Mouse (Mus musculus) liver, embryonic 16.5 days (tissue): ENCODE measurements around the gene Art2b. TPM values are rescaled to one million over a fixed set of nuclear protein-coding genes. Genes with fewer than 3 reads are reported as not detected.
"Not testable (repeated sequence)": the region's sequence is repeated elsewhere in the genome, so short reads cannot be mapped to it uniquely, and the experiment has no call there.

Experiments
- ATAC-seq: fragments of 200-750 bp; cut with Nextera tagmentation; 2 replicates; pipeline ENCODE4 v1.8.0; 2017; ENCODE audit warnings: low read depth, mild to moderate bottlenecking, moderate number of reproducible peaks, moderate library complexity
- H3K27ac ChIP-seq: fragments of 300-500 bp; sonication (generic); 2 replicates; pipeline ENCODE4 v1.5.1; 2014; ENCODE audit warnings: mild to moderate bottlenecking, low read length
- H3K27me3 ChIP-seq: fragments of 300-500 bp; sonication (generic); 2 replicates; pipeline ENCODE4 v1.6.1; 2014; ENCODE audit warnings: low read depth, low read length, mixed read lengths; ENCODE audit not compliant: control insufficient read depth, insufficient read depth
- H3K36me3 ChIP-seq: fragments of 300-500 bp; sonication (generic); 2 replicates; pipeline ENCODE4 v1.6.1; 2014; ENCODE audit warnings: mild to moderate bottlenecking; ENCODE audit not compliant: control insufficient read depth, insufficient read depth
- H3K4me1 ChIP-seq: fragments of 300-500 bp; sonication (generic); 2 replicates; pipeline ENCODE4 v1.6.1; 2014; ENCODE audit warnings: low read depth, low read length, mixed read lengths; ENCODE audit not compliant: control insufficient read depth
- H3K4me2 ChIP-seq: fragments of 300-500 bp; sonication (generic); 2 replicates; pipeline ENCODE4 v1.6.1; 2014; ENCODE audit warnings: low read depth, low read length, mixed read lengths
- H3K4me3 ChIP-seq: fragments of 300-500 bp; sonication (generic); 2 replicates; pipeline ENCODE4 v1.5.1; 2014; ENCODE audit warnings: low read depth, mild to moderate bottlenecking, low read length
- H3K9ac ChIP-seq: fragments of 300-500 bp; sonication (generic); 2 replicates; pipeline ENCODE4 v1.6.1; 2014; ENCODE audit warnings: low read depth, low read length
- H3K9me3 ChIP-seq: fragments of 300-500 bp; sonication (generic); replicated peaks from 2 replicates; pipeline ENCODE4 v1.6.1; 2016; ENCODE audit warnings: low read length; ENCODE audit not compliant: control insufficient read depth
- WGBS: fragments of 180-500 bp; shearing (Covaris S2); extraction: QIAGEN DNeasy Blood & Tissue Kit; methylation state at CpG from one replicate; pipeline ENCODE4 v1.1.7; 2014; ENCODE audit not compliant: insufficient replicate concordance; 5-methylcytosine and 5-hydroxymethylcytosine counted together
- polyA plus RNA-seq: library from polyadenylated mRNA; unstranded; fragments of >200 nt; fragmentation: Nextera tagmentation; extraction: Ambion mirVana; gene quantifications from 2 replicates; pipeline ENCODE4 v1.2.1, GENCODE M21; 2015

Art2b gene
- polyA plus RNA-seq, 1 experiment from 2014 or later = 0.34 TPM

- H3K27me3 ChIP-seq = no peaks in the 10 kb centered on the region
- no peaks in the 10 kb centered on the region for H3K9me3 ChIP-seq
- H3K4me1 ChIP-seq = no peaks in the 10 kb centered on the region
- H3K4me2 ChIP-seq = no peak overlapping the region
- no peak for ATAC-seq
- 63% methylated on average over 7 of the region's 7 CpGs for WGBS
- no peak overlapping the region for H3K9ac ChIP-seq
- no peak overlapping the region for H3K4me3 ChIP-seq
- no peak overlapping the region for H3K27ac ChIP-seq
- no peaks in the 10 kb centered on the region for H3K36me3 ChIP-seq
These were observed 3.4 kb downstream of the Art2b start for GRCm38 (mm10) chr7:101582012-101582411.

GRCm38 (mm10) chr7:101580863-101581262, 4.5 kb downstream of the Art2b start:
- not testable (repeated sequence) for H3K9me3 ChIP-seq, H3K27me3 ChIP-seq, H3K4me1 ChIP-seq, H3K4me2 ChIP-seq, H3K27ac ChIP-seq, ATAC-seq, H3K9ac ChIP-seq, H3K36me3 ChIP-seq, H3K4me3 ChIP-seq
- 72% methylated on average over 3 of the region's 3 CpGs for WGBS

- WGBS = 36% methylated on average over 3 of the region's 3 CpGs
These were observed 11.0 kb downstream of the Art2b start for GRCm38 (mm10) chr7:101574413-101574812.

GRCm38 (mm10) chr7:101573636-101574035, 11.8 kb downstream of the Art2b start:
- not testable (repeated sequence) for H3K36me3 ChIP-seq, H3K4me3 ChIP-seq, H3K4me1 ChIP-seq, H3K9me3 ChIP-seq, ATAC-seq, H3K27me3 ChIP-seq, H3K4me2 ChIP-seq, H3K27ac ChIP-seq, H3K9ac ChIP-seq
- 77% methylated on average over 11 of the region's 12 CpGs for WGBS

More at GRCm38 (mm10) chr7:101574413-101574812, 11.0 kb downstream of the Art2b start:
- no peaks in the 10 kb centered on the region for H3K36me3 ChIP-seq
- no peak overlapping the region for H3K9ac ChIP-seq
- no peaks in the 10 kb centered on the region for H3K9me3 ChIP-seq
- H3K27ac ChIP-seq = no peak overlapping the region
- H3K27me3 ChIP-seq = no peaks in the 10 kb centered on the region
- ATAC-seq = no peak
- H3K4me1 ChIP-seq = no peaks in the 10 kb centered on the region
- no peak overlapping the region for H3K4me2 ChIP-seq
- no peak overlapping the region for H3K4me3 ChIP-seq

GRCm38 (mm10) chr7:101564086-101564485, 21.3 kb downstream of the Art2b start:
- Histone ChIP-seq H3K27ac (no peak overlapping the region), H3K4me1 (no peaks in the 10 kb centered on the region), H3K4me2 (no peak overlapping the region), H3K9ac (no peak overlapping the region), H3K27me3 (no peaks in the 10 kb centered on the region), H3K36me3 (no peaks in the 10 kb centered on the region), H3K4me3 (no peak overlapping the region), H3K9me3 (no peaks in the 10 kb centered on the region)
- ATAC-seq = no peak
- 55% methylated on average over 2 of the region's 2 CpGs for WGBS

GRCm38 (mm10) chr7:101559393-101559792, 26.0 kb downstream of the Art2b start:
- not testable (repeated sequence) for H3K9me3 ChIP-seq, H3K36me3 ChIP-seq, H3K27me3 ChIP-seq, H3K4me1 ChIP-seq, H3K27ac ChIP-seq, H3K4me2 ChIP-seq, H3K4me3 ChIP-seq, H3K9ac ChIP-seq, ATAC-seq
- WGBS = 47% methylated on average over 5 of the region's 5 CpGs

GRCm38 (mm10) chr7:101557391-101557790, 28.0 kb downstream of the Art2b start:
- H3K9ac ChIP-seq = no peak overlapping the region
- no peaks in the 10 kb centered on the region for H3K36me3 ChIP-seq
- no peaks in the 10 kb centered on the region for H3K27me3 ChIP-seq
- no peaks in the 10 kb centered on the region for H3K9me3 ChIP-seq
- no peak overlapping the region for H3K27ac ChIP-seq
- 46% methylated on average over 1 of the region's 1 CpGs for WGBS
- H3K4me2 ChIP-seq = no peak overlapping the region
- no peak for ATAC-seq
- H3K4me3 ChIP-seq = no peak overlapping the region
- H3K4me1 ChIP-seq = no peaks in the 10 kb centered on the region

- H3K27ac ChIP-seq, H3K27me3 ChIP-seq, H3K4me2 ChIP-seq, H3K4me1 ChIP-seq, H3K9me3 ChIP-seq, H3K36me3 ChIP-seq, H3K4me3 ChIP-seq, ATAC-seq, H3K9ac ChIP-seq: not testable (repeated sequence)
- 62% methylated on average over 3 of the region's 3 CpGs for WGBS
These were observed 29.9 kb downstream of the Art2b start for GRCm38 (mm10) chr7:101555473-101555872.

GRCm38 (mm10) chr7:101551530-101551929, 33.9 kb downstream of the Art2b start:
- H3K4me3 ChIP-seq = no peak overlapping the region
- peaks cover 4% of the 10 kb centered on the region for H3K4me1 ChIP-seq
- WGBS = 36% methylated on average over 1 of the region's 1 CpGs
- H3K4me2 ChIP-seq = no peak overlapping the region
- H3K9me3 ChIP-seq = no peaks in the 10 kb centered on the region
- H3K27ac ChIP-seq = peak overlapping the region; percentile 35; the same call in 1 of the 2 replicates
- no peaks in the 10 kb centered on the region for H3K27me3 ChIP-seq
- no peaks in the 10 kb centered on the region for H3K36me3 ChIP-seq
- H3K9ac ChIP-seq = no peak overlapping the region
- ATAC-seq = no peak
